Mouse (Mus musculus) neural tube, embryonic 15.5 days (tissue): ENCODE measurements at regions not wholly inside any gene's neighbourhood (a gene's known extent, or its start where the extent isn't known, plus 50 kb on each side); places are given as distances from the start of the nearest gene placed in this dataset.

Source experiments
- ATAC-seq: fragments of 200-750 bp; cut with Nextera tagmentation; 2 replicates; pipeline ENCODE4 v1.8.0; 2017; ENCODE audit warnings: mild to moderate bottlenecking, moderate TSS enrichment, moderate library complexity; ENCODE audit not compliant: low FRiP score
- H3K27ac ChIP-seq: fragments of 300-500 bp; sonication (generic); replicated peaks from 2 replicates; pipeline ENCODE4 v1.5.1; 2015; ENCODE audit warnings: mild to moderate bottlenecking, inconsistent platforms
- H3K27me3 ChIP-seq: fragments of 300-500 bp; sonication (generic); replicated peaks from 2 replicates; pipeline ENCODE4 v1.6.1; 2015; ENCODE audit warnings: inconsistent platforms
- H3K36me3 ChIP-seq: fragments of 300-500 bp; sonication (generic); 2 replicates; pipeline ENCODE4 v1.6.1; 2015; ENCODE audit warnings: inconsistent platforms
- H3K4me1 ChIP-seq: fragments of 300-500 bp; sonication (generic); 2 replicates; pipeline ENCODE4 v1.6.1; 2015; ENCODE audit warnings: inconsistent platforms
- H3K4me2 ChIP-seq: fragments of 300-500 bp; sonication (generic); 2 replicates; pipeline ENCODE4 v1.6.1; 2015; ENCODE audit warnings: inconsistent platforms, mild to moderate bottlenecking, moderate library complexity
- H3K4me3 ChIP-seq: fragments of 300-500 bp; sonication (generic); replicated peaks from 2 replicates; pipeline ENCODE4 v1.5.1; 2015; ENCODE audit warnings: mild to moderate bottlenecking, inconsistent platforms
- H3K9ac ChIP-seq: fragments of 300-500 bp; sonication (generic); replicated peaks from 2 replicates; pipeline ENCODE4 v1.6.1; 2015; ENCODE audit warnings: mild to moderate bottlenecking, inconsistent platforms
- H3K9me3 ChIP-seq: fragments of 300-500 bp; sonication (generic); replicated peaks from 2 replicates; pipeline ENCODE4 v1.6.1; 2016; ENCODE audit warnings: inconsistent platforms
- WGBS: fragments of 180-500 bp; shearing (Covaris S2); methylation state at CpG from one replicate; pipeline ENCODE4 v1.1.7; 2015; ENCODE audit warnings: mixed read lengths; 5-methylcytosine and 5-hydroxymethylcytosine counted together

GRCm38 (mm10) chr10:8016741-8017140, 60.7 kb upstream of the Tab2 start:
- Histone ChIP-seq H3K9me3 (no peaks in the 10 kb centered on the region), H3K4me2 (no peak overlapping the region), H3K9ac (no peak overlapping the region), H3K27ac (no peak overlapping the region), H3K27me3 (no peaks in the 10 kb centered on the region), H3K4me3 (no peak overlapping the region), H3K4me1 (no peaks in the 10 kb centered on the region), H3K36me3 (no peaks in the 10 kb centered on the region)
- WGBS: 91% methylated on average over 2 of the region's 2 CpGs
- ATAC-seq: no peak

- H3K4me1 ChIP-seq: no peaks in the 10 kb centered on the region
- 85% methylated on average over 4 of the region's 4 CpGs for WGBS
- no peak for ATAC-seq
Observed at GRCm38 (mm10) chr10:8011744-8012143, 55.7 kb upstream of the Tab2 start.

GRCm38 (mm10) chr10:8011138-8011537, 55.1 kb upstream of the Tab2 start:
- Histone ChIP-seq H3K27me3 (no peaks in the 10 kb centered on the region), H3K36me3 (no peaks in the 10 kb centered on the region), H3K4me3 (no peak overlapping the region), H3K27ac (no peak overlapping the region), H3K4me2 (no peak overlapping the region), H3K9me3 (no peaks in the 10 kb centered on the region), H3K9ac (no peak overlapping the region), H3K4me1 (no peaks in the 10 kb centered on the region)
- 91% methylated on average over 9 of the region's 9 CpGs for WGBS
- no peak for ATAC-seq

More at GRCm38 (mm10) chr10:8011744-8012143, 55.7 kb upstream of the Tab2 start:
- no peak overlapping the region for H3K4me2 ChIP-seq
- H3K9ac ChIP-seq: no peak overlapping the region
- H3K4me3 ChIP-seq: no peak overlapping the region
- no peak overlapping the region for H3K27ac ChIP-seq
- no peaks in the 10 kb centered on the region for H3K27me3 ChIP-seq
- H3K9me3 ChIP-seq: no peaks in the 10 kb centered on the region
- H3K36me3 ChIP-seq: no peaks in the 10 kb centered on the region

GRCm38 (mm10) chr10:8009855-8010254, 53.8 kb upstream of the Tab2 start:
- Histone ChIP-seq H3K9me3 (no peaks in the 10 kb centered on the region), H3K36me3 (no peaks in the 10 kb centered on the region), H3K4me2 (no peak overlapping the region), H3K4me1 (no peaks in the 10 kb centered on the region), H3K27me3 (no peaks in the 10 kb centered on the region), H3K27ac (no peak overlapping the region), H3K9ac (no peak overlapping the region), H3K4me3 (no peak overlapping the region)
- ATAC-seq: no peak
- 87% methylated on average over 1 of the region's 1 CpGs for WGBS

- WGBS: 81% methylated on average over 3 of the region's 3 CpGs
- no peak overlapping the region for H3K4me2 ChIP-seq
- no peaks in the 10 kb centered on the region for H3K36me3 ChIP-seq
- H3K27me3 ChIP-seq: no peaks in the 10 kb centered on the region
- H3K4me1 ChIP-seq: no peaks in the 10 kb centered on the region
- H3K27ac ChIP-seq: no peak overlapping the region
- no peak overlapping the region for H3K4me3 ChIP-seq
- H3K9me3 ChIP-seq: no peaks in the 10 kb centered on the region
- no peak overlapping the region for H3K9ac ChIP-seq
- no peak for ATAC-seq
Observed at GRCm38 (mm10) chr10:8007990-8008368, 51.9 kb upstream of the Tab2 start.

- Histone ChIP-seq H3K27ac (no peak overlapping the region), H3K9me3 (no peaks in the 10 kb centered on the region), H3K36me3 (no peaks in the 10 kb centered on the region), H3K4me2 (no peak overlapping the region), H3K9ac (no peak overlapping the region), H3K4me1 (no peaks in the 10 kb centered on the region), H3K27me3 (no peaks in the 10 kb centered on the region), H3K4me3 (no peak overlapping the region)
- no peak for ATAC-seq
- WGBS: 56% methylated on average over 5 of the region's 5 CpGs
Observed at GRCm38 (mm10) chr10:8007286-8007989, 51.4 kb upstream of the Tab2 start.
